Mouse (Mus musculus) layer of hippocampus, postnatal 36 days (tissue): ENCODE data around the gene Psmd8. TPM values are rescaled to one million over a fixed set of nuclear protein-coding genes. Genes with fewer than 3 reads are reported as not detected.
"Not testable (repeated sequence)": the region's sequence is repeated elsewhere in the genome, so short reads cannot be mapped to it uniquely, and the experiment has no call there.

Source experiments
- DNase-seq, 2 experiments: peaks; one replicate each; pipeline ENCODE4 v3.0.0; 2022
- total RNA-seq, 2 experiments: library from RNA; stranded (reverse); gene quantifications; 2 replicates each; pipeline ENCODE4 v1.2.3; 2021

The Psmd8 gene
- total RNA-seq, 2 experiments from 2014 or later, result 136 to 154 TPM

- DNase-seq, result peak; percentile 44 to 52
Measured at GRCm38 (mm10) chr7:29170066-29170754, 10.3 kb downstream of the Psmd8 start, which contains the start of the genes Ggn and Spred3. TSS of gene Ggn (plus strand) at chr7:29170210. TSS of gene Spred3 (minus strand) at chr7:29170411.

DNA sequence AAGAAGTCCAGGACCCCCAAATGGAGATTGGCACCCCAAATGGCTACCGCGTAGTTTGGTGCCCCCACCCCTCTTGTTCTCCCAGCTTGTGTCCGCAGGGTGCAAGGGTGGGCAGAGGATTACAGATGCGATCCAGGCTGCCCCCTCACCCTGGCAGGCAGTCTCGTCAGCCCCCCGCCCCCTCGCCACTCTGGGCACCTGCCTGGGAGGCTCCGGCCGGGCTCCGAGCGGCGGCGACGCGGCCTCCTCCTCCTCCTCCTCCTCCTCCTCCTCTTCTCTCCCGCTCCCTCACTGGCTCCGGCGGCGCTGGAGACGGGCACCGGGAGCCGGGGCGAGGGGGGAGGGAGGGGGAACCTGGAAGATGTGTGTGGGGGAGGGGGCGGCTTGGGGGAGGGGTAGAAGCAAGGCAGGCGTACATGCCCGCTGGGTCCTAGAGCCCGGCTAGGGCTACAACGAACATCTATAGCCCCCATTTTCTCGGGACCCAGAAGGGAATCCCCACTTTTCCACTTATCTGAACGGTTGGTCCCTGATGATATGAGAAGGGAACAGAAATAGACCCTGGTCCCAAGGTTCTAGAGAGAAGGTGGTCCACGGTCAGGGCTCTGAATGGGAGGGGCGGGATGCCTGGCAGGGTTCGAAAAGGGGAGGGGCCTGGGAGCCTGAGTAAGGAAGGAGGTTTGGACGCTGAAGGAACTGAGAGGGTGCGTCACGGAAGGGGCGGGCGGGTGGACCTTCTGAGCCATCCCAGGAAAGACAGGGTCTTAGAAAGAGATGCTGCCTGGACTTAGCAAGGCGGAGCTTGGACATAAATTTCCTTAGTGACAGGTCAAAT is 11.1 kb downstream of the Psmd8 start:
- peak; percentile 80 to 81 for DNase-seq

DNA sequence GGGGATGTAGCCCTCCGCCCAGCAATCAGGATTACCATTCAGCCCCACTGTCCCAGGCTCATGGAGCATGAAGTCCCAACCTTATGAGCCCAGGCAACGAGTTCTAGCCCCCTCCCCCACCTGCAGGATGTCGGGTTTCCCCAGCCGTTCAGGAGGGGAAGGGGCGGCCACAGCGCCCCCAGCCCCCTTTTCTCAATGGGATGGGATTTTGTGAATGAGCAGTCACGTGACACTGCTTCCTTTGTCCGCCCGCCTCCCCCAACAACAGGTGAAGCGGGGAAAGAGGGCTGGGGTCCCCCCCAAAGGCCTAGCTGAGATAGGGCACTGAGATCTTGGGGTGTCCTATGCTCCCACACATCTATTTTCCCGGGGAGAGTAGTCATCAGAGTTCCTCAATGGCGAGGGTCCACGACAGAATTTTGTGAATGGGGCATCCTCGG is 11.7 kb downstream of the Psmd8 start:
- DNase-seq, result peak in 1 of 2 experiments; percentile 33

- DNase-seq, result no peak
Measured at GRCm38 (mm10) chr7:29168121-29168695, 12.3 kb downstream of the Psmd8 start.

DNA sequence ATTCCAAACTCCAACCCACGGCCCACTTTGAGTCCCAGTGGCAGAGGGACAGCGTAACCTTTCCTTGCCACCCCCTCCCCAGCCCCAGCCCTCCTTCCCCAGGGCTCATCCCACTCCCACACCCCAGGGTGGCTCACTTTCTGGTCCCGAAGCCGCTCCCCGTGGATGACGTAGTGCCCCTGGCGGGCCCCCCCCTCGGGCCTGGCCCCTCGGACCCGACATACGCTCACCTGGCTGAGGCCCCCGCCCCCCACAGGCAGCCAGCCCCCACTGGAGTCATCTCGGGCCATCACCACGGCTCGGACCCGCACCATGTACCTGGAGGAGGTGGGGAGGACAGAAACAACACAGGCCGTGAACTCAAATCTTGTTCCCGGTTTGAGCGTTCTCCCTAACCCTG is 12.8 kb downstream of the Psmd8 start:
- DNase-seq, result no peak

GRCm38 (mm10) chr7:29162750-29163525 is 17.6 kb downstream of the Psmd8 start:
- no peak for DNase-seq

DNA sequence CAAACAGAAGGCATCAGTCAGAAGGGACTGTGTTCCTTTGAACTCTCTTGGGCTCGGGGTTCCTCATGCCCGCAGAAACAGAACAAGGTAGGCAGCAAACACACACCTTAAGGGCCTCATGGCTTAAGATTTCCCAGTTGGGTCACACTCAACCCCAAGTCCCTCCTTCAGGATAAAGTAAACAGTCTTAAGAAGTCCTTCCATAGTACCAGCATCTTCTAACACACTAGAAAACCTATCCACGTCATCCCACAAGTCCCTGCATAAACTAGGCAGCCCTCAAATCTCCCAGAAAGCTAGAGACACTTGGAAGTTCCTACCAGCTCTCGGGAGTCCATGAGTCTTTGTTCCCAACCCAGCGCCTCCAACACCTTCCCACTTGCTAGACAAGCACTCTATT is 18.2 kb downstream of the Psmd8 start:
- no peak for DNase-seq

- DNase-seq, result no peak
Measured at GRCm38 (mm10) chr7:29158264-29158663, 22.2 kb downstream of the Psmd8 start.

DNA sequence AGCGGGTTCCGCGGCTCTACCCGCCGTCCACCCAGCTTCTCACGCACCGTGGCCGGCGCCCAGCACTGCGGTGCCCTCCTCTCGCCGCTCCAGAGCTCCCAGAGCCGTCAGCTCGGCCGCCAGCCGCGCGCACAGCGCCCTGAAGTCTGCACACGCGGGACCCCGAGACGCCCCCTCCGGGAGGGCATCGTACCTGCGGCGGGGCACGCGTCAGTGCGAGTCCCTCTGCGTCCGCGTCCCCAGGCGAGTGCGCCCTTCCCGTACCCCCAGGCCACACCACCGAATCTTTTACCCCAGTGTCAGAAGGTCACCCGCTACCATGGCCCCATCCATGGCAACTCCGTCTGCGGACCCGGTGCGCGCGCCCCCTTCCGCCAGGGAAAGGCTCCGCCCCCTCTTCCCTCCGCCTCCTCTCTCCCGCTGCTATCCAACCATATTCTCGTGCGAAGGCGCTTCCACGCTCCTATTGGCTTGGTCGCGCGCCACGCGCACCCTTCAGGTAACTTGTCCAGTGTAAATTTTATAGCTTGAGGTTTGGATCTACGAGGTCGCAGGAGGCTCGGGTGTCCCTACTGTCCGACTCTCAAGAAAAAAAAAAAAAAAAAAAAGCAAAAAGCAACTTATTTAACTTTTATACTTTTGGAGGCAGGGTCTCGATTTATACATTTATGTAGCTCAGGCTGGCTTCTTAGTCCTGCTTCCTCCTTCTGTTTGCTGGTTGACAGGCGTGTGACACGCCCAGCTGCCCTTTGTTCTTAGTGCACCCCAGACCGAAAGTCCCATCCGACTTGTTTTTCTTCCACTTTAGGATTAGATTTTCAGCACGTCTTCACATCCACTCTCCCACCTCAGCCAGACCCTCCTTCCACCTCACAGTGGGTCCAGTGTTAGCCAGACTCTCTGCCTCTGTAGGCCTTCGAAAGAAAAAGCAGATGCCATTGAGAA is 24.4 kb downstream of the Psmd8 start, which contains the start of gene Fam98c:
Gene Fam98c, minus strand, starts transcription at position 397 of the 945 bp plus-strand sequence.
- DNase-seq, result peak; percentile 80 to 86

DNA sequence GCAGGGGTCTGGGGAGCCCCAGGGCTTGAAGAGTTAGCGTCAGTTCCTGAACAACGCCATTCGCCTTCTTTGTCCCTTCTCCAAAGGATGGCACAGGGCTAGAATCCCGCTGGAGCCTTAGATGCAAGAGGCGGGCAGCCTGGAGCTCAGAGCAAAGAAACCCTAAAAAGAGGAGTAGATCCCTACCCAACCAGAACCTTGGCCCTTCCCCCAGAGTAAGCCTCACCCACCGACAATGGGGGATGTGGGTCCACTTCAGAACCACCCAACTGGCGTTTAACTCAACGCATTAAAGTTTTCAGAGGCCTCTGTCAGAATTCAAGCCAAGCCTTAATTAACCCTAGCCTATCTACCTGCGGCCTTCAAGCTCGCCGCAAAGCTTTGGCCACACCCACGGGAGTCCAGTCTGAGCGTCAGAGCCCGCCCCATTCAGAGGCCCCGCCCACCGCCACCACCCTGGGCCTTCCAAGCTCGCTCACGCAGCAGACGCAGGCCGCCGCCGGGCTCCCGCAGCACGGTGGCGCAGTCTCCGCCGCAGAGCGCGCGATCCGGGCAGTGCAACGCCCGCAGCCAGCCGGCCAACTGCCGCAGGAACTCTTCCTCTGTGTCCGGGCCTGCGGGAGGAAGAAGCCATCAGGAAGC is 25.2 kb downstream of the Psmd8 start:
- DNase-seq, result peak; percentile 87 to 88

- DNase-seq, result no peak
Measured at GRCm38 (mm10) chr7:29154018-29154720, 26.3 kb downstream of the Psmd8 start.

DNA sequence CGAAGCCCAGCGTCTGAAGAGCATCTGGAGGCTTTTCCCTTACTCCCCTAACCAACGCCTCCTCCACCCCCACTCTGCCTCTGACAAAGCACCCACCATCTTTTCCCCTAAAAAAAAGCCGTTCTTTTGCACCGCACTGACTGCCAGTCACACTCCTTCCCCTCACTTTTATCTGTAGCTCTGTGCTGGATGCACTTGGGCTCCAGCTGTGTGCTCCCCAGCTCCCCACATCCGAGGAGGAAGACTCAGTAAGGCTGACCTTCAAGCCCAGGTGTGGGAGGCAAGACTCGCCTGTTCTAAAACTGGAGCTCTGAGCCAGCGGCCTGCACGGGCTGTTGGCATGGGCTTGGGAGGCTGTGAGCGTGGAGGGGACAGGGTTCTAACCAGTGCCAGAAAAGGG is 29.0 kb downstream of the Psmd8 start:
- no peak for DNase-seq

DNA sequence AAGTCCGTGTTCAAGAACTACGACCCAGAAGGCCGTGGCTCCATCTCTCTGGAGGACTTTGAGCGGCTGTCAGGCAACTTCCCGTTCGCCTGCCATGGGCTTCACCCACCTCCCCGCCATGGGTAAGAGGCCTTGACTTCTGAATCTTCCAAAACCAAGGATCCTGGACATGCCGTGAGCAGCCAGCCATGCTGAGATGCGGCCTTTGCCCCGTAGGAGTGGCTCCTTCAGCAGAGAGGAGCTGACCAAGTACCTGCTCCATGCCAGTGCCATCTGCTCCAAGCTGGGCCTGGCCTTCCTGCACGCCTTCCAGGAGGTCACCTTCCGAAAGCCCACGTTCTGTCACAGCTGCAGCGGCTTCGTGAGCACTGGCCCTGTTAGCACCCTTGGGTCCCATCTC is 31.7 kb downstream of the Psmd8 start:
- DNase-seq, result no peak

DNA sequence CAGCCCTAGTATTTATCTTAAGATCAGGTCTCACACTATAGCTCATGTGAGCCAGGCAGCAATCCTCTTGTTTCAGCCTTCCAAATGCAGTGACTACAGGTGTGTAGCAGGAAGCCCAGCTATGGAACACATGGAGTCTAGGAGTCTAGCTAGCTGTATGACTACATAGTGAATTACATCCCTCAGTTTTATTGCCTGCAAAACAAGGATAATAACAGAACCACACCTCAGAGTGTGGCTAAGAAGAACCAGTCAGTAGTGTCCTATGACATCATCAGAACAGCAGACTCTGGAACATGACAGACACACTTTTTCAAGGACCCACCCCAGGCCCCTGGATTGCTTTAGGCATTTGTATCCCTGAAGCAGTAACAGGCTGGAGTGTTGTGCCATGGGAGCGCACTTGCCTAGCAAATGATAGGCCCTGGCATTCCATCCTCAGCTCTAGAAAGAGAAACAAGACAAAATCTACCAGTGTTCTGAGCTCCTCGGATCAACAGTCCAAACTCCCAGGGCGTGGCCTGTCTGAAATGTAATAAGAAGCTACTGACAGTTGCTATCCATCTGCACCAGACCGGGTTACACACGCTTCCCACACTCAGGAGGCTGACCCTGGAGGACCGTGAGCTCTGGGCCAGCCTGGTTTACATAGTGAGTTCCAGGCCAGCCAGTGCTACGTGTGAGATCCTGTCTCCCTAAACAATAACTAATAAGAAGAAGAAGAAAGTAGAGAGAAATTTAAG is 33.7 kb downstream of the Psmd8 start:
- no peak for DNase-seq

GRCm38 (mm10) chr7:29144006-29144405 is 36.5 kb downstream of the Psmd8 start:
- DNase-seq, result no peak

DNA sequence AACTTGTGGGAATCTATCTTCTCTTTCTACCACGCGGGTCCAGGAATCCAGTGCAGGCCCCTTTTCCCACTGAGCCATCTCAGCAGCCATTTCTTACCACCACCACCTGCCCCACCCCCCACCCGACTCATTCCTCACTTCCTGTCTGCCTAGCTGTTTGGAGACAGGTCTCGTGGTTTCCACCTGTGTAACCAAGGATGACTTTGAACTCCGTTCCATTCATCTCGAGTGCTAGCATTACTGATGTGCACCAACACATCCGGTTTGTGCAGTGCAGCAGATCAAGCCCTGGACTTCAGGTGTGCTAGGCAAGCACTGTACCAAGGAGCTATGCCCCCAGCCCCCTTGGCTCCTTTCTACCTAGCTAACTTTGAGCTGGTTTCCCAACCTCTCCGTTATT is 39.1 kb downstream of the Psmd8 start:
- no peak for DNase-seq

DNA sequence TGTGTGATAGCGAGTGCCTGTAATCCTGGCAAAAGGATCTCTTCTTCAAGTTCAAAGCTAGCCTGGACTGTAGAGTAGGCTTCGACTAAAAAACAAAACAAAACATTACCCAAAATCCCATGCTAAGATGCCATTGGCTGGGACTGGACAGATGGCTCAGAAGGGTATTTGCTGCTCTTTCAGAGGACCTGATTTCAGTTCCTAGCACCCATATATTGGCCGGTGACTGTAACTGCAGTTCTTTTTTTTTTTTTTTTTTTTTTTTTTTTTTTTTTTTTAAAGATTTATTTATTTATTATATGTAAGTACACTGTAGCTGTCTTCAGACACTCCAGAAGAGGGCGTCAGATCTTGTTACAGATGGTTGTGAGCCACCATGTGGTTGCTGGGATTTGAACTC is 41.3 kb downstream of the Psmd8 start:
- DNase-seq, result not testable (repeated sequence)

GRCm38 (mm10) chr7:29137429-29137828 is 43.1 kb downstream of the Psmd8 start:
- DNase-seq, result no peak

DNA sequence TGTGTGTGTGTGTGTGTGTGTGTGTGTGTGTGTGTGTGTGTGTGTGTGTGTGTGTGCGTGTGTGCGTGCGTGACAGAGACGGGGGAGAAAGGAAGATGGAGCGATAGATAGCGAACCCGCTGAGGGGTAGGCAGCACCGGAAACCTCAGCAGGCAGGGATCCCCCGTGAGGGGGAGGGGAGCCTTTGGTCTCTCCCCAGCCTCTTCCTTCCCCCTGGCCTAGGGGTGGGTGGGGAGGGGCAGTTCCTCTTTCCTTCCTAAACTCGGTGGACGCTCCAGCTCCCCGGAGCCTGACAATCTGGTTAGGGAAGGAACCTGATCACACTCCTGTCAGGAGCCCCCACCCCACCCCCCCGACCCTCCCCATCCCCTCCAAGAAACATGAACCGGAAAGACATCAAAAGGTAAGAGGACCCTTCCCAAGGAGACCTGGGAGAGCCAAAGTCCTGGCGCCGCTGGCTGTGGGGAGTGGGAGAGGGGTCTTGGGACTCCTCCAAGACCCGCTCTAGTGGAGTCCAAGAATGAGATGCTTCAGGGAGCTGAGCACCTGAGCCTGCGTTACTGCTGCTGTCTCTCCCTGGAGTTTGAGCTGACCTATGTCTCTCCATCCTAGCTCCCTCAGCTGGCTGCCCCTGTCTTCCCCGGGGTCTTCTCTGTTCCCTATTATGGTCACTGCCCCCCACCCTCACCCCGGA is 45.7 kb downstream of the Psmd8 start, which contains the start of gene Rasgrp4:
Gene Rasgrp4, plus strand, starts transcription at position 159 of the 694 bp plus-strand sequence.
- no peak for DNase-seq
